8 mouse cellular contexts compared by ENCODE assay signal in the genomic region with DNA sequence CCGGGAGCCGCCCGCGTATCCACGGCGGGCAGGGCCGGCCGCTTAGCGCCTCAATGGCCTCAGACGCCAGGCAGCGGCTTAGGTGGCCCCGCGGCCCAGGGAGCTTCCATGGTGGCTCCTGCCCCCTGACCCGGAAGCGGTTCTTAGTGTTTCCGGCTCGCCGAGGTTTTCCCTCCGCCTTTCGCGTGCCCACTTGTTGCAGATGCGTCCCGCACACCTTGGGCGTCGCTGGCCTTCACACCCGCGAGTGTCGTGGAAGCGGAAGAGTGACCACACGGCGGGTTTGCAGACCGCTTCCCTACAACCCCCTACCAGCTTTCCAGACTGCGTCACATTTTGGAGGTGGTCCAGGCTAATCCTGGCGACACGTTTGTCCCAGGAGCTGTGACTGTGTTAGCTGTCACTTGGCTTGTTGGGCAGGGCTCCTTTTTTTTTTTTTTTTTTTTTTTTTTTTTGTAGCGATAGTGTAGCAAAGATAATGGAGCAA. TPM values are rescaled to one million over a fixed set of nuclear protein-coding genes. Genes with fewer than 3 reads are reported as not detected.
DNase-seq lines count a peak whose midpoint lies in the region; ATAC-seq and TF ChIP-seq lines count a peak whose summit lies in the region.

Gene Nek9 (minus strand): TSS at position 120 of the 487 bp plus-strand sequence.

- in situ Hi-C loops in Patski (cut with MboI; ENCODE audit: low pct_unique_long_range_greater_than_20kb): loop anchor here (25.0 kb wide), 1 partner anchor 748 kb away; the partner anchor contains the start of genes Ift43 and Tgfb3

- peak within 1 kb of the TSS; percentile 91 for H3K27ac ChIP-seq in hindbrain, embryonic 13.5 days

- peak within 1 kb of the TSS; percentile 77 for H3K4me2 ChIP-seq in hindbrain, embryonic 13.5 days

- CTCF ChIA-PET in Patski (lab: Charles Lee): interaction anchor here (1.0 to 1.5 kb wide), 3 partner anchors 140 to 154 kb away, joined by 3 to 4 read pairs (median 4); no protein-coding TSS in a partner anchor

- peaks cover 27% of the 10 kb centered on the region for H3K36me3 ChIP-seq in hindbrain, embryonic 13.5 days

- 0% methylated on average over 36 of the region's 36 CpGs for WGBS in hindbrain, embryonic 13.5 days

- POLR2A ChIA-PET in Patski (lab: Charles Lee): interaction anchor here (0.5 to 1.6 kb wide), 4 partner anchors 42 to 269 kb away, joined by 3 to 8 read pairs (median 4); no protein-coding TSS in a partner anchor

- H3K4me1 ChIP-seq in hindbrain, embryonic 13.5 days (replicated peaks): peaks cover 21% of the 10 kb centered on the region

- no peak for TF ChIP-seq CTCF in Patski (IDR thresholded peaks at IDR 0.05)

- no peaks in the 10 kb centered on the region for H3K9me3 ChIP-seq in hindbrain, embryonic 13.5 days

- H3K4me3 ChIP-seq in hindbrain, embryonic 13.5 days: peak within 1 kb of the TSS; percentile 95

- peak within 1 kb of the TSS; percentile 96 for H3K9ac ChIP-seq in hindbrain, embryonic 13.5 days

- no peak for DNase-seq in Patski (ENCODE audit: low read depth, low spot score)
- peak; percentile 97 to 98 for DNase-seq in cerebellum, postnatal 14 days
- peak; percentile 85 to 92 for DNase-seq in frontal cortex, postnatal 14 days (ENCODE audit: low spot score in 2 of 2)
- DNase-seq in layer of hippocampus, postnatal 25 days (ENCODE audit: extremely low spot score in 1 of 2, low spot score in 1 of 2): peak; percentile 91 to 94
- DNase-seq in lung, postnatal 25 days (ENCODE audit: low spot score): peak; percentile 93
- DNase-seq in retina, embryonic 14.5 days (ENCODE audit: low spot score): peak; percentile 98
- DNase-seq in thymus, postnatal 4 days: peak; percentile 96

- ATAC-seq in Patski: peak; percentile 65
- ATAC-seq in hindbrain, embryonic 13.5 days (ENCODE audit: low FRiP score): peak; percentile 91

- no peaks in the 10 kb centered on the region for H3K27me3 ChIP-seq in Patski
- H3K27me3 ChIP-seq in hindbrain, embryonic 13.5 days: no peaks in the 10 kb centered on the region

RNA-seq across cellular contexts. Expression of gene Nek9, which starts in this region (rescaled TPM):
- 82.4 TPM for polyA plus RNA-seq in Patski (2021)
- polyA plus RNA-seq in hindbrain, embryonic 13.5 days (2015; fragmentation: Nextera tagmentation; extraction: Ambion mirVana): 12.8 and 13.7 TPM in 2 replicates
- total RNA-seq in layer of hippocampus, postnatal 25 days (2021): 10 to 100 TPM; 31.8 to 31.9 TPM
